Mouse (Mus musculus) left cerebral cortex, adult 2 months (tissue): ENCODE measurements around the gene Sar1b. TPM values are rescaled to one million over a fixed set of nuclear protein-coding genes. Genes with fewer than 3 reads are reported as not detected.
"Not testable (repeated sequence)": the region's sequence is repeated elsewhere in the genome, so short reads cannot be mapped to it uniquely, and the experiment has no call there.

ENCODE experiments used
- DNase-seq, 2 experiments: peaks; one replicate each; pipeline ENCODE4 v3.0.0; 2021 to 2022; ENCODE audit warnings: low spot score in 2 of 2, mixed read lengths in 1 of 2; ENCODE audit errors: extremely low spot score in 1 of 2
- H3K27ac ChIP-seq: fragments of 200-600 bp; 2 replicates; pipeline ENCODE4 v1.8.1; 2022
- H3K4me3 ChIP-seq: fragments of 200-600 bp; 2 replicates; pipeline ENCODE4 v1.8.1; 2022
- CTCF ChIP-seq: fragments of 200-600 bp; IDR thresholded peaks from 2 replicates; pipeline ENCODE4 v1.8.1; 2022; ENCODE audit warnings: antibody characterized with exemption, mild to moderate bottlenecking, moderate library complexity
- intact Hi-C: fragments of 180-260 bp; cut with DNase I; formaldehyde crosslinking; loops from one replicate; pipeline ENCODE4 v1.15.1; 2025
- total RNA-seq, 2 experiments: library from RNA; stranded (reverse); gene quantifications; 2 replicates each; pipeline ENCODE4 v1.2.3; 2021

The Sar1b gene
- total RNA-seq, 2 experiments from 2014 or later = 61.0 to 65.0 TPM

DNA sequence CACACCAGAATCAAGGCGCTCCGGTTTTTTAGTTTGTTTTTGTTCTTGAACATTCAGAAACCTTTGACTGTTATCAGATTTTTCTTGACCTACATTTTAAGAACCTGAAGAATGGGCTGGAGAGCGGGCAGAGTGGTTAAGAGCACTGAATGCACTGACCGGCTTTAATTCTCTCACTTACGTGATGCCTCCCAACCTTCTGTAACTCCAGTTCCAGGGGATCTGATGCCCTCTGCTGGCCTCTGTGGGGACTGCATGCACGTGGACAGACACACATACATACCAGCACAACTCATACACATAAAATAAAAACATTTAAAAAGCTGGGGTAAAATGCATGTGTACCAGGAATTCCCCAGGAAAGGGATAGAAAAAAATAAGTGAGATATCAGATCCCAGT, 22.4 kb downstream of the Sar1b start:
- DNase-seq = no peak
- H3K27ac ChIP-seq = no peak overlapping the region
- intact Hi-C loops = no loop called here
- H3K4me3 ChIP-seq = no peak overlapping the region
- peak; percentile 49 for TF ChIP-seq CTCF

DNA sequence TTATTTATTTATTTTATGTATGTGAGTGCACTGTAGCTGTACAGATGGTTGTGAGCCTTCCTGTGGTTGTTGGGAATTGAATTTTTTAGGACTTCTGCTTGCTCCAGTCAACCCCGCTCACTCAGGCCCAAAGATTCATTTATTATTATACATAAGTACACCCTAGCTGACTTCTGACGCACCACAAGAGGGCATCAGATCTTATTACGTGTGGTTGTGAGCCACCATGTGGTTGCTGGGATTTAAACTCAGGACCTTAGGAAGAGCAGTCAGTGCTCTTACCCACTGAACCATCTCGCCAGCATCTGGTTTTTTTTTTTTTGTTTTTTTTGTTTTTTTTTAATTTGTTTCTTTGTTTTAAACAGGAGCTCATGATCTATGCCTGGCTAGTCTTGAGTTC, 26.2 kb downstream of the Sar1b start:
- DNase-seq, H3K27ac ChIP-seq, intact Hi-C loops, H3K4me3 ChIP-seq: not testable (repeated sequence)

DNA sequence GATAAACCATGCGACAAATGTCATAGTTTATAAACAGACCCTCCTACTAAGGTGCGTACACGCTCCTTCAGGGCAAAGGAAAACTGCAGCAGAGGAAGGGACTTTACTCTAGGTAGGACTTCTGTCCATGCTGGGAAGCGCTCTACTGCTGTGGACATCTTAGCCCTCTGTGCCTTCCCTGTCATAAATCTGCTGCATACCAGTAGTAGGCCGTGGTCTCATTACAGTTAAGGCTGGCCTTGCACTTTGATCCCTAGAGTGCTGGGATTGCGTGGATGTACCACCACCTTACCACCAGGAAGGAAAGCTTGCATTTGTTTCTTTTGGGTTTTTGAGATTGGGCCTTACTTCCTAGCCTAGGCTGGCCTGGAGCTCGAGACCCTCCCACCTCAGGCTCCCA, 27.2 kb downstream of the Sar1b start:
- H3K4me3 ChIP-seq = no peak overlapping the region
- intact Hi-C loops = no loop called here
- no peak overlapping the region for H3K27ac ChIP-seq
- no peak for DNase-seq
- TF ChIP-seq CTCF = no peak

DNA sequence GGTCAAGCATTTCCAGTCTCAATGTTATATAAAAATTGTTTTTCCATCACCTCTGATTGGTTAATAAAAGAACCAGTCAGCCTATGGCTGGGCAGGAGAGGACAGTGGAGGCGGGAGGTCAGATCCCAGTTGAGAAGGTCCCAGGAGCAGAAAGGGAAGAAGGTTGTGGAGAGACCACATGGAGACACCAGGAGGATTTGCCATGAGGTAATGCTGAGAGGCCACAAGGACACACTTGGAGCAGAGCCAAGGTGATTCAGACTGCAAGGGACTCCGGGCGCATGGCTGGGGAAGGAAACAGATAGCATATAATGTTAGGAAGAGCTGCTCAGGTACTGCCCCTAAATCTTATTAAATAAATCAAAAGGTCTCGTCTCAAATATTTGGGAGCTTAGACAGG, 32.8 kb downstream of the Sar1b start:
- TF ChIP-seq CTCF = no peak
- no peak overlapping the region for H3K4me3 ChIP-seq
- intact Hi-C loops = no loop called here
- H3K27ac ChIP-seq = no peak overlapping the region
- DNase-seq = no peak

DNA sequence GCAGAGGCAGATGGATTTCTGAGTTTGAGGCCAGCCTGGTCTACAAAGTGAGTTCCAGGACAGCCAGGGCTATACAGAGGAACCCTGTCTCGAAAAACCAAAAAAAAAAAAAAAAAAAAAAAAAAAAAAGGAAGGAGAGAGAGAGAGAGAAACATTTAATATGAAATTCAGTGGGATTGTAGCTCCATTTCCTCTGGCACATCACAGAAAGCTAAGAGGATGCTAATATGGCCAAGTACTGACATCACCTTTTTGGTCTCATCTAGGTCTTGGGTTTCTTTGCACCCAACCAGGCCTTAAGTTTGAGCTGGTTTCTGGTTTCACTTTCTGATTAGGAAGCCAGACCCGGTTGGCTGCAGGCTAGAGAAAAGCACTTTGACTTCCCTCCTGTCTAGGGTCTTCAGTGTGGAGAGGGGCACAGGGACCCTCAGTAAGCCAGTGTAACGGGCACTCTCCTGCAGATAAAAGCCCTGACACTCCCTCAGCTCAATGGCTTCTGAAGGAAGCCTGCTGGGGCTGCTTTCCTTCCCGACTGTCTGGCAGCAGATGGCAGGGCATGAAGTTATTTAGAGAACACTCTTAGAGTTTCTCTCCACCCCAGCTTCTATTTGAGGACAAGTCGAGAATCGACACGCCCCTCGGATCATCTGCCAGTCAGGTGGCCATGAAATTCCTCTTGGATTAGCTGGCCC, 37.3 kb downstream of the Sar1b start:
- no peak overlapping the region for H3K4me3 ChIP-seq
- DNase-seq = no peak
- intact Hi-C loops = loop anchor here (5.0 kb wide), 1 partner anchor 38 kb away; the partner anchor contains the start of genes Sar1b and Sec24a
- TF ChIP-seq CTCF = no peak
- peak overlapping the region; percentile 80 for H3K27ac ChIP-seq

DNA sequence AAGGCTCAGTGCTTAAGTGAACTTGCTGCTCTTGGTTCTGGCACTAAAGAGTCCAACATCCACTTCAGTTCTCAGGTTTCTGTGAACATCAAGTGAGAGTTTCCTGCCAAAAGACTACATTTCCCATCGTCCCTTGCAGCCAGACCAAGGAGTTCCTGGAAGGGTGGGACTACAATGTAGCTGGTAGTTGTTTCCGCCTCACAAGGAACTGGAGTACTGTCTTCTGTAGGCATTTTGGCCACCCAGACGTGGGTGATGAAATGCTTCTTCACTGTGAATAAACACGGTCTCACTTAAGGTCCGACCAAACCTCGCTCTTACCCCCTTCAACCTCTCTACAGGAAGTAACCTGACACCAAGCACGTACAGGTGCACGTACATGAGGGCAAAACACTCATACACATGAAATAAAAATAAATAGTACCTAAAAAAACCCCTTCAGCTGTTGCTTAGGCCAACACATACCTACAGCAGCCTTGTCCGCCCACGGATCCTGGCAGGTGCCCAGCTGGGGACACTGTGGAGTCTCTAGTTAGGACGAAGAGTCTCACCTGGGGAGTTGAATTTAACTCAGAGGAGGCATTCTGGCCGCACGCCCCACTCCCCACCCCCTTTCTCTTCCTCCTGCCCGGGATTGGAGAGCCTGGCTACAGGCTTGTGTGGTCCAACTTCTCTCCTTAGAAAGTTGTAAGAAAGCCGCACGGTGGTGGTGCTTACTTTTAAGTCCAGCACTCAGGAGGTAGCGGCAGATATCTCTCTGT, 41.9 kb downstream of the Sar1b start:
- intact Hi-C loops = no loop called here
- DNase-seq = peak; percentile 58 to 65
- no peak for TF ChIP-seq CTCF
- Histone ChIP-seq H3K27ac (peak overlapping the region; percentile 87), H3K4me3 (peak overlapping the region; percentile 64)

DNA sequence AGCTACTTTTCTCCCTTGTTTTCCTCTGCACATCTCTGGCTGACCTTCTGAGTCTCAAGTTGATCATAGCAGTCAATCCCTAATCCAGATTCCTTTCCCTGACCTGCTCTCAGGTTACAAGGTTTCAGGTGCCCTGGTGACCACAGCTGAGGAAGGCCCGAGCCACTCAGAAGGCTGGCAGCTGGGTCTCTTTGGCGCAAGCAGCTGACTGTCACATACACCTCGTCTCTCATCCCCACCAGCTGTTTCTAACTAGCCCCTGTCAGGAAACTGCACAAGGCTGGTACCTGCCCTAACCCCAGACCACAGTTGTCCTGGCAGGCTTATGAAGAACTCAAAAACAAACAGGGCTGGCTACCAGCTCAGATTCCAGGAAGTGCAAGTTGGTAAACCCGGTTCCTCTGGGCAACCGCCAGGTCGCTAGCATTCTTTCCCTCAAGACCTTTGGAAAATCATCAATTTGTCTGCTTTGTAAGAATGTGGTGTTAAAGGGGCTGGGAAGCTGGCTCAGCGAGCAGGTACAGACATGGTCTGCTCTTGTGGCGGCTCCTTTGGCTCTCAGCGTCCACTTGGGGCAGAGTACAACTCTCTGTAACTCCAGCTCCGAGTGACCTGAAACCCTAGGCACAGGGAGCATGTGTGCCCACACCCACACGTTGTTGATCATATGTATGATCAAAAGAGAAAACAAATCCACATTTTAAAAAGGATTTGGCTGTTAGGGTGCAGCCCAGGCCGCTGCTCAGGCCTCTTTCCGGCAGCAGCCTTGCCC, 43.8 kb downstream of the Sar1b start:
- H3K27ac ChIP-seq = no peak overlapping the region
- no peak for TF ChIP-seq CTCF
- H3K4me3 ChIP-seq = no peak overlapping the region
- no peak for DNase-seq
- intact Hi-C loops = no loop called here

DNA sequence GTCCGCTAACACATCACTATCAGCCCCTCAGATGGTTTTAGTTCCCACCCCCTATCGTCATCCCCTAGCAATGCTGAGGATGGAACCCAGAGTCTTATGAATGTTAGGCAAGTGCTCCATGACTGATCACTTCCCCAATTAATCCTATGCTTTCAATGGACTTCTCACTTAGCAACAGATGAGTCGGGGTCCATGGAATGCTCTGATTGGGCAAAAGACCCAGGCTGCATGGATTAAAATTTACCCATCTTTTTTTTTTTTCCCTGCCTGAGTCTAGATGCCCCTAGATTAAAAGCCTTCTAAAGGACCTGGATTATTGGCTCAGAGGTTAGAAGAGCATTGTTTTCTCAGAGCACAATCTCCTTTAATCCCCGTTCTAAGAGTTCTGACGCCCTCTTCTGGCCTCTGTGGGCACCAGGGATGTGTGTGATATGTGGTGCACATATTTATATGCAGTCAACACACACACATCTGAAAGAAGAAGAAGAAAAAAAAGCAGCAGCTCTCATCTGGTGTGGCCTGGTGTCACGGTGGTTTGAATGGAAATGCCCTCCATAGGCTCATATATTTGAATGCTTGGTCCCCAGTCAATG, 46.2 kb downstream of the Sar1b start:
- intact Hi-C loops = no loop called here
- Histone ChIP-seq H3K4me3 (no peak overlapping the region), H3K27ac (no peak overlapping the region)
- no peak; the same call in none of the 2 replicates for TF ChIP-seq CTCF
- DNase-seq = no peak

DNA sequence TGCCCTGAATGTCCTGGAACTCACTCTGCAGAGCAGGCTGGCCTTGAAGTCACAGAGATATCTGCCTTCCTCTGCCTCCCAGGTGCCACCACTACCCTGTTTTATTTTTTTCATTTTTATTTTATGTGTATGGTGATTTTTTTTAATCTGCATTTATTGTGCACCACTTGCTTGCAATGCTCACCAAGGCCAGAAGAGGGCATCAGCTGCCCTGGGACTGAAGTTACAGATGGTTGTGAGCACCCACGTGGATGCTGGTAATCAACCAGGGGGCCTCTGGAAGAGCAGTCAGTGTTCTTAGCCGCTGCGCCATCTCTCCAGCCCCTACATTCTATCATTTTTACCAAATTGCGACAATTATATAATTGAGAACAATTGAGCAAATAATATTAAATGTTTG, 47.7 kb downstream of the Sar1b start:
- TF ChIP-seq CTCF = peak; percentile 45
- H3K4me3 ChIP-seq = no peak overlapping the region
- H3K27ac ChIP-seq = no peak overlapping the region
- intact Hi-C loops = no loop called here
- no peak for DNase-seq

DNA sequence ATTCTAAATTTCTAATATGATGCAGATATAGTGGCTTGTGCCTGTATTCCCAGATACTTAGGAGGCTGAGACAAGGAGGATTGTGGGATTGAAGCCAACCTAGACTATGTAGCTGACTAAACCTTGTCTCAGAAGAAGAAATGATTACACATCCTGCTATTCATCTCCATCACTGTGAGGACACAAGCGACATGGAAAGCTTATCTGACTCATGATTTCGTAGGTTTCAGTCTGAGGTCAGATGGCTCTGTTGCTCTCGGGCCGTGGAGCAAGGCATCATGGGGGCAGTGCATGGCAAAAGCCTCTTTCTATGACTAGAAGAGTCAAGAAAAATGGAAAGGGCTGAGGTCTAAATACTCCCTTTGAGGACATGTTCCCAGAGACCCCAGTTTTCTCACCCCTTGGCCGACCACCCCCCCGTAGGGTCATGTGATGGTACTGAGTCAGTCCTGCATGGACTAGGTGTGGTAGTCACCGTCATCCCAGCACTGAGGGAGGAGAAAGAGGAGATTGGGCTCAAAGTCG, 48.6 kb downstream of the Sar1b start:
- Histone ChIP-seq H3K27ac (no peak overlapping the region), H3K4me3 (no peak overlapping the region)
- intact Hi-C loops = no loop called here
- TF ChIP-seq CTCF = no peak
- DNase-seq = no peak

DNA sequence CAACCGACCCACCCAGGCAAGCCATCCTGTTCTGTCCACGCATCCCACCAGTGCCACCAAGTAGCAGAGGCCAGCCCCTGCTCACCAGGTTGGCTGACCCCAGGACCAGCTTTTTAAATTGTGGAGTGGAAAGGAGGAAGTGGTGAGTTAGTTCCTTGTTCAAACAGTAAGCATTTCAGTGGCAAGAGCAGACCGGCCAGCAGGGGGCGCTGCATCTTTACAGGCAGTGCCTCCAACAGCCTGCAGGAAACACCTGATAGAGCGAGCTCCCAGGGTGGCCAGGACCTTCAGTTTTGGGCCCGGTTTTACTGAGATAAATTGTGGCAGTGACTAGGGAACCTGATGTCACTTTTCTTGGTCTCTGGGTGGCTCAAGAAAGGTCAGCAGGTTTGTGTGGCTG, 54.3 kb downstream of the Sar1b start:
- Histone ChIP-seq H3K4me3 (no peak overlapping the region), H3K27ac (no peak overlapping the region)
- DNase-seq = peak; percentile 79 to 85
- intact Hi-C loops = loop anchor here (5.0 kb wide), 1 partner anchor 405 kb away; no protein-coding TSS in a partner anchor
- TF ChIP-seq CTCF = peak; percentile 98
